Comparison of ENCODE assay signal across 10 mouse cellular contexts in the genomic region with DNA sequence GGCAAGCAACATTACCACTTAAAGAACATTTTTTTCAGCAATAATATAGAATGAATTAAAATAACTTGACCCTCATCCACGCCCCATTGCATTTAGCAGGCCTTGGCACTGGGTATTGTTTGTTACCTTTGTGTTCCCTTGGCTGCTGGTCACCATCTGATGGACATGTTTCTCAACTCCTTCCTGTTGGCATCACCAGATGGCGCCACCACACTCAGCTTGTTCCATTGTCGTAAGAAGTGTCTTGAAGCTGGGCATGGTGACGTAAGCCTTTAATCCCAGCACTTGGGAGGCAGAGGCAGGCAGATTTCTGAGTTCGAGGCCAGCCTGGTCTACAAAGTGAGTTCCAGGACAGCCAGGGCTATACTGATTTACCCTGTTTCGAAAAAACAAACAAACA. TPM values are rescaled to one million over a fixed set of nuclear protein-coding genes. Genes with fewer than 3 reads are reported as not detected.
A peak's percentile ranks its signal among the peaks of the same experiment; 100 is the strongest.
DNase-seq lines count a peak whose midpoint lies in the region; ATAC-seq and TF ChIP-seq lines count a peak whose summit lies in the region.
"Had no signal": no experiment of that assay in that cellular context is flagged by ENCODE, and none has a peak within 500 bp of the region (broad histone marks: within the 10 kb centered on the region; RNA-seq: fewer than 3 reads in every experiment).

No protein-coding gene starts in this region.

- dilution Hi-C loops in CH12.LX (cut with MboI; ENCODE audit: extremely low pct_ligation_motif_present, extremely low pct_unique_long_range_greater_than_20kb, low sequenced_read_pairs) = no loop called here

- H3K79me2 ChIP-seq in CH12.LX (replicated peaks; ENCODE audit: control insufficient read depth, extremely low read depth, insufficient read depth, poor library complexity, severe bottlenecking) = no peaks in the 10 kb centered on the region

- WGBS in hindbrain, postnatal 0 days = 82% methylated on average over 6 of the region's 6 CpGs
- 83% methylated on average over 6 of the region's 6 CpGs for WGBS in hindbrain, embryonic 16.5 days

- 0 out of 2 replicates have a peak, but pooled peaks cover 3% of the 10 kb centered on the region for H3K9me3 ChIP-seq in hindbrain, postnatal 0 days (ENCODE audit: low read length)
- peaks cover 3% of the 10 kb centered on the region for H3K9me3 ChIP-seq in hindbrain, embryonic 16.5 days (ENCODE audit: control insufficient read depth, low read length)
- H3K9me3 ChIP-seq in CH12.LX (replicated peaks; ENCODE audit: low read length) = no peaks in the 10 kb centered on the region

- H3K36me3 ChIP-seq in hindbrain, postnatal 0 days (ENCODE audit: insufficient read depth, low read length) = no peaks in the 10 kb centered on the region
- no peaks in the 10 kb centered on the region for H3K36me3 ChIP-seq in hindbrain, embryonic 16.5 days (ENCODE audit: control insufficient read depth, insufficient read depth, low read length)
- no peaks in the 10 kb centered on the region for H3K36me3 ChIP-seq in CH12.LX (replicated peaks in 1 of 2; ENCODE audit: control insufficient read depth in 1 of 2, insufficient read depth in 1 of 2, low read length in 1 of 2)

- H3K27me3 ChIP-seq in hindbrain, postnatal 0 days (ENCODE audit: insufficient read depth, low read length) = no peaks in the 10 kb centered on the region
- no peaks in the 10 kb centered on the region for H3K27me3 ChIP-seq in hindbrain, embryonic 16.5 days (replicated peaks; ENCODE audit: control insufficient read depth, insufficient read depth, low read length)
- peaks cover 14% of the 10 kb centered on the region for H3K27me3 ChIP-seq in CH12.LX (replicated peaks)

- no peak overlapping the region for H3K4me2 ChIP-seq in hindbrain, postnatal 0 days (ENCODE audit: low read depth, low read length)
- H3K4me2 ChIP-seq in hindbrain, embryonic 16.5 days (ENCODE audit: low read length) = no peak overlapping the region
- no peak overlapping the region for H3K4me2 ChIP-seq in CH12.LX (ENCODE audit: insufficient read depth, low read depth, poor library complexity, severe bottlenecking)

- TF ChIP-seq EP300 in CH12.LX (IDR thresholded peaks at IDR 0.05; ENCODE audit: low read length) = no peak

- H3K27ac ChIP-seq in hindbrain, postnatal 0 days = no peak overlapping the region
- no peak overlapping the region for H3K27ac ChIP-seq in hindbrain, embryonic 16.5 days (ENCODE audit: low read depth, low read length)
- H3K27ac ChIP-seq in CH12.LX (ENCODE audit: insufficient read depth, low read depth) = no peak overlapping the region

- TF ChIP-seq RAD21 in CH12.LX (IDR thresholded peaks at IDR 0.05; ENCODE audit: low read depth, low read length) = peak; percentile 32

- no peak for TF ChIP-seq POLR2A in CH12.LX (IDR thresholded peaks at IDR 0.05; ENCODE audit: low read depth, low read length)

- DNase-seq in hindbrain, postnatal 0 days (ENCODE audit: low spot score) = peak; percentile 4
- peak; percentile 22 for DNase-seq in CH12.LX (ENCODE audit: extremely low read depth)
- DNase-seq in adrenal gland, adult 2 months = peak; percentile 15
- DNase-seq in kidney, postnatal 36 days = peak; percentile 53 to 74
- DNase-seq in spleen, postnatal 14 days (ENCODE audit: low spot score in 2 of 2) = no peak
- no peak for DNase-seq in layer of hippocampus, adult 9-10 months (ENCODE audit: low spot score)
- DNase-seq in left cerebral cortex, postnatal 36 days (ENCODE audit: low spot score in 2 of 2) = no peak

- intact Hi-C loops in left cerebral cortex, postnatal 36 days (cut with DNase I) = no loop called here

- in situ Hi-C loops in CH12.LX (cut with MboI; ENCODE audit: low pct_ligation_motif_present, low pct_unique_long_range_greater_than_20kb, low sequenced_read_pairs) = no loop called here

- no peak for ATAC-seq in hindbrain, postnatal 0 days
- ATAC-seq in hindbrain, embryonic 16.5 days = no peak

- TF ChIP-seq CTCF in hindbrain, postnatal 0 days (IDR thresholded peaks at IDR 0.05; ENCODE audit: low read depth) = peak; percentile 52
- TF ChIP-seq CTCF in CH12.LX (conservative IDR thresholded peaks at IDR 0.05 in 1 of 2, IDR thresholded peaks at IDR 0.05 in 1 of 2; ENCODE audit: low read depth in 2 of 2, low read length in 2 of 2) = peak in 1 of 2 experiments; percentile 59; a peak in 2 of 4 replicates

- H3K4me1 ChIP-seq in hindbrain, postnatal 0 days (ENCODE audit: insufficient read depth, low read length) = no peaks in the 10 kb centered on the region
- no peaks in the 10 kb centered on the region for H3K4me1 ChIP-seq in hindbrain, embryonic 16.5 days (ENCODE audit: control insufficient read depth, insufficient read depth, low read depth, low read length)
- H3K4me1 ChIP-seq in CH12.LX (ENCODE audit: control insufficient read depth in 1 of 2, insufficient read depth in 2 of 2) = 0 out of 4 replicates have a peak, but pooled peaks cover 0 to 2% of the 10 kb centered on the region in 2 experiments

- H3K9ac ChIP-seq in hindbrain, postnatal 0 days (replicated peaks; ENCODE audit: low read length) = no peak overlapping the region
- no peak overlapping the region for H3K9ac ChIP-seq in hindbrain, embryonic 16.5 days (ENCODE audit: low read depth, low read length)
- H3K9ac ChIP-seq in CH12.LX (ENCODE audit: insufficient read depth, low read depth) = no peak overlapping the region

- no peak overlapping the region for H3K4me3 ChIP-seq in hindbrain, postnatal 0 days (ENCODE audit: low read length)
- H3K4me3 ChIP-seq in hindbrain, embryonic 16.5 days (ENCODE audit: low read length) = no peak overlapping the region
- H3K4me3 ChIP-seq in CH12.LX (replicated peaks in 1 of 3; ENCODE audit: low read depth in 2 of 3, low read length in 2 of 3, poor library complexity in 1 of 3) = no peak overlapping the region

TF ChIP-seq in CH12.LX, 34 proteins besides CTCF, POLR2A, EP300 and RAD21:
- TF ChIP-seq MAZ (IDR thresholded peaks at IDR 0.05; ENCODE audit: low read depth, low read length) = no peak
- no peak for TF ChIP-seq IRF4 (IDR thresholded peaks at IDR 0.05; ENCODE audit: low read depth, low read length)
- peak; percentile 61 for TF ChIP-seq SMC3 (IDR thresholded peaks at IDR 0.05; ENCODE audit: low read depth, low read length)

RNA-seq across cellular contexts. Expression of gene Rdh19, which starts 24.3 kb away (rescaled TPM):
- not detected in 2 replicates for total RNA-seq in hindbrain, postnatal 0 days (2014; rRNA removed)
- polyA plus RNA-seq in hindbrain, postnatal 0 days (2015; fragmentation: Nextera tagmentation; extraction: Ambion mirVana) = not detected in 2 replicates
- not detected in 2 replicates for polyA plus RNA-seq in hindbrain, embryonic 16.5 days (2015; fragmentation: Nextera tagmentation; extraction: Ambion mirVana)
- total RNA-seq in CH12.LX (2012; rRNA removed) (not detected in 2 replicates), CH12.LX (2014; rRNA removed) (not detected in 2 replicates)
- polyA plus RNA-seq in CH12.LX (2012; ENCODE audit: insufficient read length, low read depth) = not detected in 2 replicates
- total RNA-seq in adrenal gland, adult 2 months (2021) = not detected
- not detected in 2 replicates for polyA plus RNA-seq in adrenal gland, adult 2 months (2012; rRNA removed)
- total RNA-seq in left cerebral cortex, postnatal 36 days (2021) = not detected
- total RNA-seq: layer of hippocampus, postnatal 14 days had no signal
- polyA plus RNA-seq: neural tube, embryonic 14.5 days had no signal

RNA-seq across cellular contexts. Expression of gene Rdh16, which starts 24.4 kb away (rescaled TPM):
- total RNA-seq in hindbrain, postnatal 0 days (2014; rRNA removed) = 0.37 TPM in 1 of 2 replicates, not detected in the other
- polyA plus RNA-seq in hindbrain, postnatal 0 days (2015; fragmentation: Nextera tagmentation; extraction: Ambion mirVana) = 0.06 TPM in 1 of 2 replicates, not detected in the other
- polyA plus RNA-seq in hindbrain, embryonic 16.5 days (2015; fragmentation: Nextera tagmentation; extraction: Ambion mirVana) = not detected in 2 replicates
- total RNA-seq in CH12.LX (2012; rRNA removed) (not detected in 2 replicates), CH12.LX (2014; rRNA removed) (not detected in 2 replicates)
- not detected in 2 replicates for polyA plus RNA-seq in CH12.LX (2012; ENCODE audit: insufficient read length, low read depth)
- total RNA-seq in adrenal gland, adult 2 months (2021) = 1 to 10 TPM in 1 of 2 experiments, under 1 TPM in 1; 0.79 to 1.3 TPM
- polyA plus RNA-seq in adrenal gland, adult 2 months (2012; rRNA removed) = 0.12 TPM in 1 of 2 replicates, not detected in the other
- total RNA-seq in left cerebral cortex, postnatal 36 days (2021) = under 1 TPM; 0.16 to 0.20 TPM
- polyA plus RNA-seq: neural tube, embryonic 14.5 days had no signal

RNA-seq across cellular contexts. Expression of gene Rdh16f2, which starts 40.9 kb away (rescaled TPM):
- not detected in 2 replicates for total RNA-seq in hindbrain, postnatal 0 days (2014; rRNA removed)
- not detected in 2 replicates for polyA plus RNA-seq in hindbrain, postnatal 0 days (2015; fragmentation: Nextera tagmentation; extraction: Ambion mirVana)
- polyA plus RNA-seq in hindbrain, embryonic 16.5 days (2015; fragmentation: Nextera tagmentation; extraction: Ambion mirVana) = not detected in 2 replicates
- total RNA-seq in CH12.LX (2012; rRNA removed) = not detected in 2 replicates
- total RNA-seq in CH12.LX (2014; rRNA removed) = not detected in 2 replicates
- polyA plus RNA-seq in CH12.LX (2012; ENCODE audit: insufficient read length, low read depth) = not detected in 2 replicates
- under 1 TPM in 1 of 2 experiments, not detected in 1; 0.23 TPM for total RNA-seq in adrenal gland, adult 2 months (2021)
- polyA plus RNA-seq in adrenal gland, adult 2 months (2012; rRNA removed) = not detected in 2 replicates
- total RNA-seq in left cerebral cortex, postnatal 36 days (2021) = not detected
- total RNA-seq: layer of hippocampus, postnatal 14 days had no signal
- polyA plus RNA-seq: neural tube, embryonic 14.5 days had no signal

RNA-seq across cellular contexts. Expression of gene Rdh9, which starts 49.2 kb away (rescaled TPM):
- 0.37 and 0.50 TPM in 2 replicates for total RNA-seq in hindbrain, postnatal 0 days (2014; rRNA removed)
- 0.09 and 0.16 TPM in 2 replicates for polyA plus RNA-seq in hindbrain, postnatal 0 days (2015; fragmentation: Nextera tagmentation; extraction: Ambion mirVana)
- polyA plus RNA-seq in hindbrain, embryonic 16.5 days (2015; fragmentation: Nextera tagmentation; extraction: Ambion mirVana) = 0.20 and 0.21 TPM in 2 replicates
- total RNA-seq in CH12.LX (2012; rRNA removed) = not detected in 2 replicates
- total RNA-seq in CH12.LX (2014; rRNA removed) = not detected in 2 replicates
- 0.09 TPM in 1 of 2 replicates, not detected in the other for polyA plus RNA-seq in CH12.LX (2012; ENCODE audit: insufficient read length, low read depth)
- under 1 TPM in 1 of 2 experiments, not detected in 1; 0.46 TPM for total RNA-seq in adrenal gland, adult 2 months (2021)
- 0.22 and 0.31 TPM in 2 replicates for polyA plus RNA-seq in adrenal gland, adult 2 months (2012; rRNA removed)
- not detected for total RNA-seq in left cerebral cortex, postnatal 36 days (2021)
- total RNA-seq: layer of hippocampus, postnatal 14 days had no signal
- polyA plus RNA-seq: neural tube, embryonic 14.5 days had no signal

Comparison
In these comparisons a context has a peak if more than half of its experiments do, and no peak if none do; other contexts are left out.
1. DNase-seq: peak in hindbrain, postnatal 0 days (single experiment), CH12.LX (single experiment), adrenal gland, adult 2 months (single experiment) and kidney, postnatal 36 days (2 of 2); none in spleen, postnatal 14 days (0 of 2), layer of hippocampus, adult 9-10 months (single experiment) and left cerebral cortex, postnatal 36 days (0 of 2).